Mouse (Mus musculus) spleen, adult 2 months (tissue): ENCODE data around the gene Cetn3.

Experiments used
- CTCF ChIP-seq: fragments of 200-500 bp; IDR thresholded peaks from 2 replicates; pipeline ENCODE4 v1.5.1; 2011; ENCODE audit warnings: mild to moderate bottlenecking, inconsistent platforms; ENCODE audit not compliant: insufficient read depth, insufficient read length, insufficient replicate concordance; ENCODE audit errors: extremely low read depth
- POLR2A ChIP-seq: fragments of 200-500 bp; IDR thresholded peaks from 2 replicates; pipeline ENCODE4 v1.6.1; 2011; ENCODE audit warnings: low read depth, low read length, inconsistent platforms

GRCm38 (mm10) chr13:81803713-81804112, 20.8 kb downstream of the Cetn3 start:
- TF ChIP-seq POLR2A: no peak
- TF ChIP-seq CTCF: no peak
